ENCODE assay signal across 9 mouse cellular contexts in genomic region chr11:57827048-57827914, GRCm38 (mm10). TPM values are rescaled to one million over a fixed set of nuclear protein-coding genes. Genes with fewer than 3 reads are reported as not detected.
DNase-seq lines count a peak whose midpoint lies in the region; ATAC-seq and TF ChIP-seq lines count a peak whose summit lies in the region.
"Had no signal": no experiment of that assay in that cellular context is flagged by ENCODE, and none has a peak within 500 bp of the region (broad histone marks: within the 10 kb centered on the region; RNA-seq: fewer than 3 reads in every experiment).

No protein-coding gene starts in this region.

- under 1% methylated on average over 41 of the region's 41 CpGs for WGBS in lung, embryonic 15.5 days
- under 1% methylated on average over 41 of the region's 41 CpGs for WGBS in forebrain, embryonic 13.5 days
- WGBS in limb, embryonic 14.5 days = 3% methylated on average over 41 of the region's 41 CpGs

- H3K9me3 ChIP-seq in lung, embryonic 15.5 days = no peaks in the 10 kb centered on the region
- no peaks in the 10 kb centered on the region for H3K9me3 ChIP-seq in forebrain, embryonic 13.5 days (replicated peaks)
- no peaks in the 10 kb centered on the region for H3K9me3 ChIP-seq in limb, embryonic 14.5 days (ENCODE audit: control insufficient read depth, low read length)

- no peak for ATAC-seq in lung, embryonic 15.5 days (ENCODE audit: borderline replicate concordance, extremely low read depth, low FRiP score, low TSS enrichment)
- ATAC-seq in forebrain, embryonic 13.5 days = peak; percentile 30; the same call in 1 of the 2 replicates
- peak; percentile 34 for ATAC-seq in limb, embryonic 14.5 days (ENCODE audit: low FRiP score, low read depth)

- H3K27me3 ChIP-seq in lung, embryonic 15.5 days = peaks cover 84% of the 10 kb centered on the region
- H3K27me3 ChIP-seq in forebrain, embryonic 13.5 days = peaks cover 85% of the 10 kb centered on the region
- peaks cover 61% of the 10 kb centered on the region for H3K27me3 ChIP-seq in limb, embryonic 14.5 days (ENCODE audit: control insufficient read depth, insufficient read depth, low read length)

- H3K4me2 ChIP-seq in lung, embryonic 15.5 days = peak overlapping the region; percentile 53
- peak overlapping the region; percentile 59 for H3K4me2 ChIP-seq in forebrain, embryonic 13.5 days
- peak overlapping the region; percentile 72 for H3K4me2 ChIP-seq in limb, embryonic 14.5 days (replicated peaks; ENCODE audit: low read depth, low read length, severe bottlenecking)

- peaks cover 9% of the 10 kb centered on the region for H3K4me1 ChIP-seq in lung, embryonic 15.5 days
- peaks cover 19% of the 10 kb centered on the region for H3K4me1 ChIP-seq in forebrain, embryonic 13.5 days
- peaks cover 31% of the 10 kb centered on the region for H3K4me1 ChIP-seq in limb, embryonic 14.5 days (ENCODE audit: control insufficient read depth, insufficient read depth, low read length)

- H3K36me3 ChIP-seq in lung, embryonic 15.5 days = no peaks in the 10 kb centered on the region
- no peaks in the 10 kb centered on the region for H3K36me3 ChIP-seq in forebrain, embryonic 13.5 days (ENCODE audit: poor library complexity, severe bottlenecking)
- no peaks in the 10 kb centered on the region for H3K36me3 ChIP-seq in limb, embryonic 14.5 days (ENCODE audit: control insufficient read depth, insufficient read depth, low read length)

- DNase-seq in lung, adult 18-20 months = no peak
- peak; percentile 38 for DNase-seq in limb, embryonic 14.5 days (ENCODE audit: low spot score)
- peak; percentile 25 to 44 for DNase-seq in thymus, adult 18-20 months
- no peak for DNase-seq in adrenal gland, adult 18-20 months (ENCODE audit: low spot score in 2 of 2)
- no peak for DNase-seq in frontal cortex, postnatal 25 days (ENCODE audit: low spot score in 2 of 2)
- DNase-seq in cerebellum, postnatal 36 days = no peak

- H3K27ac ChIP-seq in lung, embryonic 15.5 days = no peak overlapping the region
- no peak overlapping the region for H3K27ac ChIP-seq in forebrain, embryonic 13.5 days
- no peak overlapping the region for H3K27ac ChIP-seq in limb, embryonic 14.5 days (replicated peaks; ENCODE audit: low read depth, low read length)

- H3K4me3 ChIP-seq in lung, embryonic 15.5 days = peak overlapping the region; percentile 31
- peak overlapping the region; percentile 37 for H3K4me3 ChIP-seq in forebrain, embryonic 13.5 days
- peak overlapping the region; percentile 38 for H3K4me3 ChIP-seq in limb, embryonic 14.5 days (replicated peaks; ENCODE audit: low read length)

- H3K9ac ChIP-seq in lung, embryonic 15.5 days = no peak overlapping the region
- H3K9ac ChIP-seq in forebrain, embryonic 13.5 days = peak overlapping the region; percentile 40; the same call in 1 of the 2 replicates
- H3K9ac ChIP-seq in limb, embryonic 14.5 days (ENCODE audit: low read depth, low read length, severe bottlenecking) = peak overlapping the region; percentile 45

- TF ChIP-seq POLR2A in limb, embryonic 14.5 days (IDR thresholded peaks at IDR 0.05; ENCODE audit: borderline replicate concordance, extremely low read depth, insufficient read depth, insufficient read length) = no peak

RNA-seq across cellular contexts. Expression of gene Hand1, which starts 5.3 kb away (rescaled TPM):
- polyA plus RNA-seq in lung, embryonic 15.5 days (2015; fragmentation: Nextera tagmentation; extraction: Ambion mirVana) = 0.36 TPM in 2 replicates
- not detected in 2 replicates for polyA plus RNA-seq in forebrain, embryonic 13.5 days (2015; fragmentation: Nextera tagmentation; extraction: Ambion mirVana)
- polyA plus RNA-seq in limb, embryonic 14.5 days (2012; rRNA removed) = 2.2 and 2.6 TPM in 2 replicates
- polyA plus RNA-seq in limb, embryonic 14.5 days (2014; fragmentation: Nextera tagmentation; extraction: Ambion mirVana) = 1.6 and 1.7 TPM in 2 replicates
- 1 to 10 TPM; 6.7 to 9.4 TPM for total RNA-seq in adrenal gland, adult 18-20 months (2021)
- polyA plus RNA-seq: brain, embryonic 14.5 days had no signal

RNA-seq across cellular contexts. Expression of gene Sap30l, which starts 25.8 kb away (rescaled TPM):
- polyA plus RNA-seq in lung, embryonic 15.5 days (2015; fragmentation: Nextera tagmentation; extraction: Ambion mirVana) = 10.4 and 11.6 TPM in 2 replicates
- 6.8 and 7.4 TPM in 2 replicates for polyA plus RNA-seq in forebrain, embryonic 13.5 days (2015; fragmentation: Nextera tagmentation; extraction: Ambion mirVana)
- 27.3 and 31.4 TPM in 2 replicates for polyA plus RNA-seq in limb, embryonic 14.5 days (2012; rRNA removed)
- polyA plus RNA-seq in limb, embryonic 14.5 days (2014; fragmentation: Nextera tagmentation; extraction: Ambion mirVana) = 20.7 and 21.7 TPM in 2 replicates
- total RNA-seq in adrenal gland, adult 18-20 months (2021) = 10 to 100 TPM; 48.5 to 62.8 TPM

Comparison
In these comparisons a context has a peak if more than half of its experiments do, and no peak if none do; other contexts are left out.
1. DNase-seq: peak in limb, embryonic 14.5 days (single experiment) and thymus, adult 18-20 months (2 of 2); none in lung, adult 18-20 months (0 of 2), adrenal gland, adult 18-20 months (0 of 2), frontal cortex, postnatal 25 days (0 of 2) and cerebellum, postnatal 36 days (0 of 2).
2. Peak in every context shown above with its lines, with median percentiles within 50 percentile points of each other: H3K4me2 ChIP-seq and H3K4me3 ChIP-seq.